Mouse (Mus musculus): ENCODE measurements around the gene Mbd3. TPM values are rescaled to one million over a fixed set of nuclear protein-coding genes. Genes with fewer than 3 reads are reported as not detected.
A peak's percentile ranks its signal among the peaks of the same experiment; 100 is the strongest.

Mbd3 gene
- total and polyA plus RNA-seq, 2 experiments from 2014 or later: 50.4 to 175 TPM

GRCm38 (mm10) chr10:80371983-80372382, 27.4 kb downstream of the Mbd3 start:
- no peak for TF ChIP-seq CTCF (IDR thresholded peaks at IDR 0.05; ENCODE audit: low read depth)
- no peaks in the 10 kb centered on the region for H3K27me3 ChIP-seq (ENCODE audit: insufficient read depth, low read length)
- ATAC-seq (no peak), DNase-seq (ENCODE audit: low spot score) (no peak)
- no peak overlapping the region for H3K9ac ChIP-seq (replicated peaks; ENCODE audit: low read length)
- H3K9me3 ChIP-seq (ENCODE audit: low read length): no peaks in the 10 kb centered on the region
- H3K4me2 ChIP-seq (ENCODE audit: low read depth, low read length): peak overlapping the region; percentile 41
- peak overlapping the region; percentile 54 for H3K27ac ChIP-seq
- WGBS: 47% methylated on average over 9 of the region's 9 CpGs
- no peaks in the 10 kb centered on the region for H3K4me1 ChIP-seq (ENCODE audit: insufficient read depth, low read length)
- H3K36me3 ChIP-seq (ENCODE audit: insufficient read depth, low read length): no peaks in the 10 kb centered on the region
- peak overlapping the region; percentile 14; the same call in 1 of the 2 replicates for H3K4me3 ChIP-seq (ENCODE audit: low read length)

- H3K4me1 ChIP-seq (ENCODE audit: insufficient read depth, low read length): no peaks in the 10 kb centered on the region
- H3K4me2 ChIP-seq (ENCODE audit: low read depth, low read length): peak overlapping the region; percentile 41
- no peak overlapping the region for H3K9ac ChIP-seq (replicated peaks; ENCODE audit: low read length)
- peak overlapping the region; percentile 14 for H3K4me3 ChIP-seq (ENCODE audit: low read length)
- no peaks in the 10 kb centered on the region for H3K9me3 ChIP-seq (ENCODE audit: low read length)
- H3K27me3 ChIP-seq (ENCODE audit: insufficient read depth, low read length): no peaks in the 10 kb centered on the region
- no peak for TF ChIP-seq CTCF (IDR thresholded peaks at IDR 0.05; ENCODE audit: low read depth)
- H3K36me3 ChIP-seq (ENCODE audit: insufficient read depth, low read length): no peaks in the 10 kb centered on the region
- WGBS: 3% methylated on average over 12 of the region's 12 CpGs
- ATAC-seq: peak; percentile 90
- DNase-seq (ENCODE audit: low spot score): peak; percentile 89
- H3K27ac ChIP-seq: peak overlapping the region; percentile 54
Observed at GRCm38 (mm10) chr10:80371411-80371966, 27.9 kb downstream of the Mbd3 start.

GRCm38 (mm10) chr10:80369995-80370747, 29.2 kb downstream of the Mbd3 start:
- Histone ChIP-seq H3K4me2 (ENCODE audit: low read depth, low read length) (no peak overlapping the region), H3K4me3 (ENCODE audit: low read length) (no peak overlapping the region), H3K36me3 (ENCODE audit: insufficient read depth, low read length) (no peaks in the 10 kb centered on the region), H3K27me3 (ENCODE audit: insufficient read depth, low read length) (no peaks in the 10 kb centered on the region), H3K9ac (replicated peaks; ENCODE audit: low read length) (no peak overlapping the region), H3K4me1 (ENCODE audit: insufficient read depth, low read length) (no peaks in the 10 kb centered on the region), H3K9me3 (ENCODE audit: low read length) (no peaks in the 10 kb centered on the region), H3K27ac (no peak overlapping the region)
- no peak for TF ChIP-seq CTCF (IDR thresholded peaks at IDR 0.05; ENCODE audit: low read depth)
- ATAC-seq: no peak
- DNase-seq (ENCODE audit: low spot score): no peak
- WGBS: 78% methylated on average over 21 of the region's 21 CpGs

- no peak overlapping the region for H3K4me2 ChIP-seq (ENCODE audit: low read depth, low read length)
- DNase-seq (ENCODE audit: low spot score) (no peak), ATAC-seq (no peak)
- no peaks in the 10 kb centered on the region for H3K9me3 ChIP-seq (ENCODE audit: low read length)
- no peak for TF ChIP-seq CTCF (IDR thresholded peaks at IDR 0.05; ENCODE audit: low read depth)
- WGBS: 92% methylated on average over 6 of the region's 6 CpGs
- peaks cover 5% of the 10 kb centered on the region for H3K4me1 ChIP-seq (ENCODE audit: insufficient read depth, low read length)
- H3K27me3 ChIP-seq (ENCODE audit: insufficient read depth, low read length): no peaks in the 10 kb centered on the region
- H3K4me3 ChIP-seq (ENCODE audit: low read length): no peak overlapping the region
- H3K9ac ChIP-seq (replicated peaks; ENCODE audit: low read length): no peak overlapping the region
- no peaks in the 10 kb centered on the region for H3K36me3 ChIP-seq (ENCODE audit: insufficient read depth, low read length)
- no peak overlapping the region for H3K27ac ChIP-seq
Observed at GRCm38 (mm10) chr10:80368392-80368791, 31.0 kb downstream of the Mbd3 start.

- H3K4me2 ChIP-seq (ENCODE audit: low read depth, low read length): no peak overlapping the region
- H3K4me3 ChIP-seq (ENCODE audit: low read length): no peak overlapping the region
- H3K27me3 ChIP-seq (ENCODE audit: insufficient read depth, low read length): no peaks in the 10 kb centered on the region
- peaks cover 5% of the 10 kb centered on the region for H3K4me1 ChIP-seq (ENCODE audit: insufficient read depth, low read length)
- no peak overlapping the region for H3K27ac ChIP-seq
- 43% methylated on average over 5 of the region's 5 CpGs for WGBS
- H3K9ac ChIP-seq (replicated peaks; ENCODE audit: low read length): no peak overlapping the region
- TF ChIP-seq CTCF (IDR thresholded peaks at IDR 0.05; ENCODE audit: low read depth): no peak
- no peak for ATAC-seq
- H3K9me3 ChIP-seq (ENCODE audit: low read length): no peaks in the 10 kb centered on the region
- H3K36me3 ChIP-seq (ENCODE audit: insufficient read depth, low read length): no peaks in the 10 kb centered on the region
- DNase-seq (ENCODE audit: low spot score): no peak
Observed at GRCm38 (mm10) chr10:80367954-80368353, 31.4 kb downstream of the Mbd3 start.

- Histone ChIP-seq H3K9me3 (ENCODE audit: low read length) (no peaks in the 10 kb centered on the region), H3K9ac (replicated peaks; ENCODE audit: low read length) (no peak overlapping the region), H3K4me3 (ENCODE audit: low read length) (no peak overlapping the region), H3K27me3 (ENCODE audit: insufficient read depth, low read length) (no peaks in the 10 kb centered on the region), H3K4me2 (ENCODE audit: low read depth, low read length) (no peak overlapping the region), H3K4me1 (ENCODE audit: insufficient read depth, low read length) (peaks cover 5% of the 10 kb centered on the region), H3K36me3 (ENCODE audit: insufficient read depth, low read length) (no peaks in the 10 kb centered on the region), H3K27ac (no peak overlapping the region)
- ATAC-seq (no peak), DNase-seq (ENCODE audit: low spot score) (no peak)
- no peak for TF ChIP-seq CTCF (IDR thresholded peaks at IDR 0.05; ENCODE audit: low read depth)
- 72% methylated on average over 6 of the region's 6 CpGs for WGBS
Observed at GRCm38 (mm10) chr10:80365736-80366135, 33.6 kb downstream of the Mbd3 start.

- H3K27ac ChIP-seq: no peak overlapping the region
- ATAC-seq (peak; percentile 52; the same call in 1 of the 2 replicates), DNase-seq (ENCODE audit: low spot score) (no peak)
- H3K4me1 ChIP-seq (ENCODE audit: insufficient read depth, low read length): peaks cover 5% of the 10 kb centered on the region
- H3K9ac ChIP-seq (replicated peaks; ENCODE audit: low read length): no peak overlapping the region
- WGBS: 27% methylated on average over 6 of the region's 6 CpGs
- no peak for TF ChIP-seq CTCF (IDR thresholded peaks at IDR 0.05; ENCODE audit: low read depth)
- H3K27me3 ChIP-seq (ENCODE audit: insufficient read depth, low read length): no peaks in the 10 kb centered on the region
- H3K36me3 ChIP-seq (ENCODE audit: insufficient read depth, low read length): no peaks in the 10 kb centered on the region
- H3K4me3 ChIP-seq (ENCODE audit: low read length): no peak overlapping the region
- H3K4me2 ChIP-seq (ENCODE audit: low read depth, low read length): no peak overlapping the region
- H3K9me3 ChIP-seq (ENCODE audit: low read length): no peaks in the 10 kb centered on the region
Observed at GRCm38 (mm10) chr10:80363734-80364133, 35.6 kb downstream of the Mbd3 start.
